9 mouse cellular contexts compared by ENCODE assay signal in genomic region chr12:3356824-3357223, GRCm38 (mm10). TPM values are rescaled to one million over a fixed set of nuclear protein-coding genes. Genes with fewer than 3 reads are reported as not detected.
DNase-seq lines count a peak whose midpoint lies in the region; ATAC-seq lines count a peak whose summit lies in the region.
"Had no signal": no experiment of that assay in that cellular context is flagged by ENCODE, and none has a peak within 500 bp of the region (broad histone marks: within the 10 kb centered on the region; RNA-seq: fewer than 3 reads in every experiment).

No protein-coding gene starts in this region.

- no peaks in the 10 kb centered on the region for H3K9me3 ChIP-seq in lung, embryonic 16.5 days (ENCODE audit: control insufficient read depth, low read length)
- no peaks in the 10 kb centered on the region for H3K9me3 ChIP-seq in intestine, embryonic 16.5 days (ENCODE audit: control insufficient read depth, low read length)
- H3K9me3 ChIP-seq in stomach, embryonic 16.5 days (replicated peaks; ENCODE audit: control insufficient read depth, low read length): no peaks in the 10 kb centered on the region

- H3K4me3 ChIP-seq in lung, embryonic 16.5 days (ENCODE audit: low read length): peak overlapping the region; percentile 12; the same call in 1 of the 2 replicates
- peak overlapping the region; percentile 19; the same call in 1 of the 2 replicates for H3K4me3 ChIP-seq in intestine, embryonic 16.5 days (ENCODE audit: low read length)
- peak overlapping the region; percentile 12 for H3K4me3 ChIP-seq in stomach, embryonic 16.5 days (replicated peaks; ENCODE audit: low read length)

- peak overlapping the region; percentile 44 for H3K4me2 ChIP-seq in lung, embryonic 16.5 days (ENCODE audit: low read depth, low read length)
- peak overlapping the region; percentile 6; the same call in 1 of the 2 replicates for H3K4me2 ChIP-seq in intestine, embryonic 16.5 days (ENCODE audit: low read depth, low read length)
- peak overlapping the region; percentile 25 for H3K4me2 ChIP-seq in stomach, embryonic 16.5 days (ENCODE audit: low read depth, low read length)

- no peak overlapping the region for H3K27ac ChIP-seq in lung, embryonic 16.5 days (ENCODE audit: low read length)
- no peak overlapping the region for H3K27ac ChIP-seq in intestine, embryonic 16.5 days (ENCODE audit: low read length)
- H3K27ac ChIP-seq in stomach, embryonic 16.5 days (ENCODE audit: low read length): no peak overlapping the region

- DNase-seq in embryo, embryonic 11 days: peak; percentile 22
- no peak for DNase-seq in embryo, embryonic 10 days (ENCODE audit: low spot score)
- no peak for DNase-seq in lung, postnatal 14 days
- no peak for DNase-seq in retina, postnatal 1 day
- DNase-seq in cerebellum, adult 11 months: no peak
- DNase-seq: cerebellum, adult 11-12 months had no signal

- no peaks in the 10 kb centered on the region for H3K36me3 ChIP-seq in lung, embryonic 16.5 days (ENCODE audit: control insufficient read depth, insufficient read depth, low read length)
- H3K36me3 ChIP-seq in intestine, embryonic 16.5 days (ENCODE audit: control insufficient read depth, insufficient read depth, low read length): no peaks in the 10 kb centered on the region
- H3K36me3 ChIP-seq in stomach, embryonic 16.5 days (ENCODE audit: control insufficient read depth, insufficient read depth, low read length): no peaks in the 10 kb centered on the region

- 0 out of 2 replicates have a peak overlapping the region, but pooled peaks have one; percentile 39 for H3K9ac ChIP-seq in lung, embryonic 16.5 days (ENCODE audit: low read length)
- H3K9ac ChIP-seq in intestine, embryonic 16.5 days (ENCODE audit: low read depth, low read length): no peak overlapping the region
- H3K9ac ChIP-seq in stomach, embryonic 16.5 days (ENCODE audit: low read length): 0 out of 2 replicates have a peak overlapping the region, but pooled peaks have one; percentile 7

- no peaks in the 10 kb centered on the region for H3K4me1 ChIP-seq in lung, embryonic 16.5 days (replicated peaks; ENCODE audit: control insufficient read depth, insufficient read depth, low read length)
- no peaks in the 10 kb centered on the region for H3K4me1 ChIP-seq in intestine, embryonic 16.5 days (ENCODE audit: control insufficient read depth, insufficient read depth, low read length)
- H3K4me1 ChIP-seq in stomach, embryonic 16.5 days (ENCODE audit: control insufficient read depth, insufficient read depth, low read length): no peaks in the 10 kb centered on the region

- WGBS in lung, embryonic 16.5 days: 49% methylated on average over 13 of the region's 16 CpGs
- 55% methylated on average over 15 of the region's 16 CpGs for WGBS in intestine, embryonic 16.5 days
- WGBS in stomach, embryonic 16.5 days: 52% methylated on average over 16 of the region's 16 CpGs

- no peak for ATAC-seq in lung, embryonic 16.5 days (ENCODE audit: low read depth)
- ATAC-seq in intestine, embryonic 16.5 days: no peak
- ATAC-seq in stomach, embryonic 16.5 days (ENCODE audit: insufficient read depth, low FRiP score): no peak

- H3K27me3 ChIP-seq in lung, embryonic 16.5 days (ENCODE audit: control insufficient read depth, insufficient read depth, low read depth, low read length): no peaks in the 10 kb centered on the region
- no peaks in the 10 kb centered on the region for H3K27me3 ChIP-seq in intestine, embryonic 16.5 days (replicated peaks; ENCODE audit: control insufficient read depth, insufficient read depth, low read length)
- H3K27me3 ChIP-seq in stomach, embryonic 16.5 days (ENCODE audit: control insufficient read depth, insufficient read depth, low read length): no peaks in the 10 kb centered on the region

RNA-seq across cellular contexts. Expression of gene Kif3c, which starts 8.1 kb away (rescaled TPM):
- polyA plus RNA-seq in lung, embryonic 16.5 days (2015; fragmentation: Nextera tagmentation; extraction: Ambion mirVana): 11.6 and 12.8 TPM in 2 replicates
- polyA plus RNA-seq in intestine, embryonic 16.5 days (2015; fragmentation: Nextera tagmentation; extraction: Ambion mirVana): 5.8 and 6.2 TPM in 2 replicates
- 8.1 and 8.6 TPM in 2 replicates for polyA plus RNA-seq in stomach, embryonic 16.5 days (2015; fragmentation: Nextera tagmentation; extraction: Ambion mirVana)

RNA-seq across cellular contexts. Expression of gene Rab10, which starts 47.1 kb away (rescaled TPM):
- 62.6 and 66.1 TPM in 2 replicates for polyA plus RNA-seq in lung, embryonic 16.5 days (2015; fragmentation: Nextera tagmentation; extraction: Ambion mirVana)
- polyA plus RNA-seq in intestine, embryonic 16.5 days (2015; fragmentation: Nextera tagmentation; extraction: Ambion mirVana): 52.9 and 54.1 TPM in 2 replicates
- polyA plus RNA-seq in stomach, embryonic 16.5 days (2015; fragmentation: Nextera tagmentation; extraction: Ambion mirVana): 76.5 and 76.8 TPM in 2 replicates
